Mouse (Mus musculus) adrenal gland, postnatal 0 days (tissue): Measurements from ENCODE around the gene Cyp27b1. TPM values are rescaled to one million over a fixed set of nuclear protein-coding genes. Genes with fewer than 3 reads are reported as not detected.

Experiments
- microRNA-seq: library from miRNA; unstranded; fragments of <30 nt; microRNA quantifications from one replicate; pipeline ENCODE4, GENCODE M21; 2016; ENCODE audit warnings: borderline replicate concordance; ENCODE audit not compliant: insufficient number of aligned reads
- polyA plus RNA-seq: library from polyadenylated mRNA; unstranded; fragments of >200 nt; fragmentation: Nextera tagmentation; extraction: Ambion mirVana; gene quantifications from 2 replicates; pipeline ENCODE4 v1.2.1, GENCODE M21; 2015

The Cyp27b1 gene
- polyA plus RNA-seq: 0.25 and 0.30 TPM in 2 replicates

GRCm38 (mm10) chr10:127047954-127048353 lies at the start of gene Cyp27b1:
Gene Cyp27b1 (plus strand): TSS chr10:127048250.

GRCm38 (mm10) chr10:127000529-127000928 lies 47.5 kb upstream of the Cyp27b1 start, which contains the start of gene Avil:
Gene Avil (plus strand): TSS chr10:127000709.

GRCm38 (mm10) chr10:127030336-127031296 lies 17.4 kb upstream of the Cyp27b1 start, which contains the start of gene Tsfm:
Gene Tsfm (minus strand): TSS chr10:127030840.

GRCm38 (mm10) chr10:127041274-127041766 lies 6.7 kb upstream of the Cyp27b1 start, which contains the start of the genes Mettl1 and Eef1akmt3:
Gene Mettl1 (plus strand): TSS chr10:127041414.
Gene Eef1akmt3 (minus strand): TSS chr10:127041513.

GRCm38 (mm10) chr10:127059968-127060916 lies 12.2 kb downstream of the Cyp27b1 start, which contains the start of gene March9:
Gene March9 (minus strand): TSS chr10:127060184.

GRCm38 (mm10) chr10:127063239-127063872 lies 15.3 kb downstream of the Cyp27b1 start, which contains the start of gene Cdk4:
Gene Cdk4 (plus strand): TSS chr10:127063534.

GRCm38 (mm10) chr10:127070190-127071121 lies 22.4 kb downstream of the Cyp27b1 start, which contains the start of gene Tspan31:
Gene Tspan31 (minus strand): TSS chr10:127070264.

GRCm38 (mm10) chr10:127075080-127075479 lies 27.0 kb downstream of the Cyp27b1 start, which contains the start of gene Agap2:
Gene Agap2 (plus strand): TSS chr10:127075284.

Small RNA genes lying within 50 kb of the gene (microRNA-seq; reads per million reads assigned to microRNA genes)
- gene Mir546: not detected

Other genes starting within 250 kb of the Cyp27b1 start
- gene Atp23, start 146.9 kb upstream of the Cyp27b1 start, polyA plus RNA-seq: 15.3 and 24.1 TPM in 2 replicates
- gene Ctdsp2, start 69.5 kb upstream of the Cyp27b1 start, polyA plus RNA-seq: 47.7 and 54.5 TPM in 2 replicates
- 0.22 and 0.69 TPM in 2 replicates for gene Avil, start 47.5 kb upstream of the Cyp27b1 start, polyA plus RNA-seq
- gene Tsfm, start 17.4 kb upstream of the Cyp27b1 start, polyA plus RNA-seq: 48.6 and 93.0 TPM in 2 replicates
- gene Mettl1, start 6.8 kb upstream of the Cyp27b1 start, polyA plus RNA-seq: 21.1 and 31.5 TPM in 2 replicates
- 0.05 and 0.15 TPM in 2 replicates for gene Eef1akmt3, start 6.7 kb upstream of the Cyp27b1 start, polyA plus RNA-seq
- gene March9, start 11.9 kb downstream of the Cyp27b1 start, polyA plus RNA-seq: 0.98 and 1.1 TPM in 2 replicates
- 454 and 569 TPM in 2 replicates for gene Cdk4, start 15.3 kb downstream of the Cyp27b1 start, polyA plus RNA-seq
- gene Tspan31, start 22.0 kb downstream of the Cyp27b1 start, polyA plus RNA-seq: 127 and 168 TPM in 2 replicates
- 0.20 and 0.39 TPM in 2 replicates for gene Agap2, start 27.0 kb downstream of the Cyp27b1 start, polyA plus RNA-seq
- 70.0 and 115 TPM in 2 replicates for gene Os9, start 72.9 kb downstream of the Cyp27b1 start, polyA plus RNA-seq
- 8.3 and 11.5 TPM in 2 replicates for gene B4galnt1, start 117.0 kb downstream of the Cyp27b1 start, polyA plus RNA-seq
- 0.77 and 1.5 TPM in 2 replicates for gene Slc26a10, start 132.4 kb downstream of the Cyp27b1 start, polyA plus RNA-seq
- gene Arhgef25, start 141.8 kb downstream of the Cyp27b1 start, polyA plus RNA-seq: 26.9 and 37.1 TPM in 2 replicates
- gene Dtx3, start 147.5 kb downstream of the Cyp27b1 start, polyA plus RNA-seq: 71.2 and 89.3 TPM in 2 replicates
- 20.1 and 31.2 TPM in 2 replicates for gene Pip4k2c, start 163.3 kb downstream of the Cyp27b1 start, polyA plus RNA-seq
- 9.4 and 28.5 TPM in 2 replicates for gene Kif5a, start 215.1 kb downstream of the Cyp27b1 start, polyA plus RNA-seq
- gene Dctn2, start 218.1 kb downstream of the Cyp27b1 start, polyA plus RNA-seq: 179 and 189 TPM in 2 replicates
- 8.1 and 10.8 TPM in 2 replicates for gene Mbd6, start 240.8 kb downstream of the Cyp27b1 start, polyA plus RNA-seq